Mouse (Mus musculus): ENCODE data around the gene Rnf144b.

Gene Rnf144b

GRCm38 (mm10) chr13:47125595-47125994 is 3.1 kb downstream of the Rnf144b start:
- no peak for DNase-seq

- DNase-seq: no peak
These were observed 6.6 kb downstream of the Rnf144b start for GRCm38 (mm10) chr13:47129090-47129489.

DNA sequence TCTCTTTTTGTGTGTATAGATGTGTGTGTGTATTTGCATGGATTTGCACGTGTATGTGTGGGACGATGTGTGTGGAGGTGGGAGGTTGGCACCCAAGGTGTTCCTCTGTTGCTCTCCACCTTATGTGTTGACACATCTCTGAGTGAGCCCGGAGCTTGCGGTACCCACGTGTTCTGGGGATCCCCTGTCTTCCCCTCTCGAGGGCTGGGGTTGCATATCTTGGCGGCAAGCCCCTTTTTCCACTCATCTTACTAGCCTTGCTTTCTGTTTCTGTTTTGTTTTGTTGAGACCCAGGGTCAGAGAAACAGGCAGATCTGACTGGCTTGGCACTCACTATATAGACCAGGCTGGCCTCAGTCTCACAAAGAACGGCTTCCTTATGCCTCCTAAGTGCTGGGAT is 10.6 kb downstream of the Rnf144b start:
- DNase-seq: no peak

GRCm38 (mm10) chr13:47134836-47135235 is 12.4 kb downstream of the Rnf144b start:
- no peak for DNase-seq

- DNase-seq: no peak
These were observed 13.3 kb downstream of the Rnf144b start for GRCm38 (mm10) chr13:47135741-47136140.

DNA sequence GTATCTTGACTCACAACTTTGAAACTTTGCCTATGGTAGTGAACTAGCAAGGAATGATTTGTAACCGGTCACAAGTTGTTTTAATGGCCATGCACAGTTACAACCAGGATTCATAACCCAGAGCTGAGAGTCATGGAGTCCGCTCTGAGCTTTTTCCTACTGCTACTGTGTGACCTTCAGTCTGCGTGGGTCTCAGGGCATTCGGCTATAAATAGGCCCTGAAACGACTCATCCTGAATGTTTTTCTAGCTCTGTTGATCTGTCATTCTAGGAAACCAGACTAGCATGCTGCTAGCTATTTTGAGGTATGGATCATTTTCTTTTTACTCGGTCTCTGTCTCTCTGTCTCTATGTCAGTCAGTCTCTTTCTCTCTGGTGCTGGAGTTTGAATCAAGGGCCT is 20.3 kb downstream of the Rnf144b start:
- DNase-seq: no peak

DNA sequence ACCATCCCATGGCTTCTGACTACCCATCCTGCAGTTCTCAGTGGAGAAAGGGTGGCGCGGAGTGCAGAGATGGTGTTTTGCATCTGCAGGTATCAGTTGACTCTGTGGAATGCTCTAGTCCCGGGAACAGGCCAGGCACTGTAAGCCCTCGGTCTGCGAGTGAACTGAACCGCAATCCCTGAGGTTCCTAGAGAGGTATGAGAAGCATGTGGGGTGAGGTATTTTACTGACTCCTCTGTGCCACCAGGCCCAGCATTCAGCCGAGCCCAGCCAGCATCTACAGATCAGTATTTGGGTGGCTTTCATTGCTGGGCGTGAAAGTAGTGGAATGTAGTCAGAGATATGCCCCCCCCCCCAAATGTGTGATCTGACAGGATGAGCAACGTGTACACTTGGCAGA is 23.5 kb downstream of the Rnf144b start:
- DNase-seq: no peak

DNA sequence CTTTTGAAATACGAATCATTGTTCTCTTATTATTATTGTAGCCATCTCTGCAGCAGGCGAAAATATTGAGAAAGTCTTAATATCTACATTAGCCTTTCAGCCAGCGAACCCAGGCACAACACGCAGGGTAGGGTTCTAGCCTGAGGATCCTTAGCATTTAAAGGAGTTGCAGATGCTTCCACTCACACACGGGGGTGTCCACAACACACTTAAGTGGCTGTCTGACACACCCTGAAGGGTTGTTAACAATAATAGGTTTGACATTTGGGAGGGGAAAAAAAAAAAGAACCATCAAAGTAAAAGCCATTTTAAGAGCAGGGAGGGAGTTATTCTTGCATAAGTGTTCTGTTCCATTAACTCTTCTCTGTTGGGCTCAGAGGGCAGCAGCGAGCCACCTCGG is 23.9 kb downstream of the Rnf144b start:
- no peak for DNase-seq

GRCm38 (mm10) chr13:47148573-47148972 is 26.1 kb downstream of the Rnf144b start:
- no peak for DNase-seq

- DNase-seq: no peak
These were observed 27.5 kb downstream of the Rnf144b start for GRCm38 (mm10) chr13:47149993-47150392.

DNA sequence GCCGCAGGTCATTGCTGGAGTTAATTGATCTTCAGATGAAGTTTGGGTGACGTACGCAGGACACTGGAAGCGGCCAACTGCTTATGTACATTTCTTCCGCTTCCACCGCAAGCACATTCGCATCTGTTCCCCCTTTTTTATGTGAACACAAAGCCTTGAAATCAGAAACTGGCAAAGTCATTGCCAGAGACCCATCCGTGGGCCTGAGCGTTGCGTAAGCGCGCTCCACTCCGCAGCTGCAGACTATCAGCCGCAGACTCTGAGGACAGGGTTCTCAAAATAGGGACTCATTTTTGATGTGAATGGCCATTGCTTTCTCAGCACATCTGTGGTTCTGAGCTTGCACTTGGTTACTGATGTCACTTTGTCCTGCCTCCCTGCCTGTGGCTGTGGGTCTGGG is 28.6 kb downstream of the Rnf144b start:
- DNase-seq: no peak

- peak; percentile 7 for DNase-seq
These were observed 29.9 kb downstream of the Rnf144b start for GRCm38 (mm10) chr13:47152390-47152789.

GRCm38 (mm10) chr13:47153206-47153605 is 30.8 kb downstream of the Rnf144b start:
- no peak for DNase-seq

DNA sequence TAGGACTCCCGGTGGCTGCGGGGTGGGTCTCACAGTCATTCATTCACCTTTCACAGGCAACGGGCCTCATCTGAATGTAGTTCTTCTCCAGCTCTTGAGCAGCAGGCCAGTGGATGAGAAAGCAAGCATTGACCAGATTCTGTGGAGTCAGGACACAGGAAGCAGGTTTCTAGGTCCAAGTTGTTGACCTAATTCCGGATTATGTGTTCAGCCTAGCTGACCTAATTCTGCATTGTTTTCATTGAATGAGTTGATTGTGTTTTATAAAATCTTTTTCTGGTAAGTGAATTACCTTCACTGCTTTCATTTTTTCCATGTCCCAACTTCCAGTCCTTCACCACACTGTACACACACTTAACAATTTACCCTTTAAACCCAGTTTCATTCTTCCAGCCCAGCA is 32.4 kb downstream of the Rnf144b start:
- no peak for DNase-seq

DNA sequence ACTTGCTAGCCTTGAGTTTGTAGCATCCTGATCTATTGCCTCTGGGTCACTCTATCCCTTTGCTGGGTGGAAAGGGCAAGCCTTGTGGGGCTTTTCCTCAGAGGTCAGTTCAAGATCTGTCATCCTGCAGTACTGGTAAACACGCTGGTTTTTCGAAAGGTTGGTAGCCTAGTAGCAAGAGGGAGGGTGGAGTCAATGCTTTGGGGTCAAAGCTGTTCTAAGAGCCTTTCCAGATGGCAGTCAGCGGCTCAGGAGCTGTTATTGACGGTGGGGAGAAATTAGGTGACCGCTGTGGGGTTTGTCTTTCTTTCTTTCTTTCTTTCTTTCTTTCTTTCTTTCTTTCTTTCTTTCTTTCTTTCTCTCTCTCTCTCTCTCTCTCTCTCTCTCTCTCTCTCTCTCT is 34.4 kb downstream of the Rnf144b start:
- DNase-seq: no peak

DNA sequence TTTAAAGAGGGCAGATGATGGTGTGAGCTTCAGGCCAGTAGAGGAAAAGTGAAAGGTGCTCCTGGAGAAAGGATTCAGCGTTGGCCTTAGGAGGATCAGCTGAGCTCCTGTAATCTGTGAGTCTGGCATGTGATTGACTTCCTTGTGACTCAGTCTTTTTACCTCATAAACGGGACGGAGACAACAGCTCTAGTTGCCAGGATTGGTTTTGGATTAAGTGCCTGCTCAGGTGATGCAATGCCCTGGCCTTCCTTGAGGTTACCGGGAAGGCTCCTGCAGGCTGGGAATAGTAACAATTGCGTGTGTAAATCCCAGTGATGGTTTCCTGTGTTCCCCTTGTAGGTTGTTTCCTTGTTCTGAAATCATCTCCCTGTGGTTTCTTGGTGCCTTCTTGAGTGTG is 39.5 kb downstream of the Rnf144b start:
- DNase-seq: no peak

DNA sequence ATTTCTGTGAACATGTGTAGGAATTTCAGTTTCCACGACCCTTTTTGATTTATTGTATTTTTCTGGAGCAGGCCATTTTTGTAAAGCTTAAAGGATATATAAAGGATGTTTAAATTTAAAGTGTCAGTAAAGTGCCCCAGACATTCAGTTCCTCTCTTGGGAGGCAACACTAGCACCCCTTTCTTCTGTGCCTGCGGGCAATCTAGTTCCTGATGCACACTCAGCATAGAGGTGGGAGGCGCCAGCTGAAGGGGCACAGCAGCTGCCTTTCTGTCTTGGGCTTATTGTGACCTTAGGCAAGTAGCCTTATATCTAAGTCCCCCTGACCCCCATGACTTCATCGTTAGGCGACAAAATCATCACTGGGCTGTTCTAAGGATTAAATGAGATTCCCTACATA is 42.3 kb downstream of the Rnf144b start:
- DNase-seq: no peak

DNA sequence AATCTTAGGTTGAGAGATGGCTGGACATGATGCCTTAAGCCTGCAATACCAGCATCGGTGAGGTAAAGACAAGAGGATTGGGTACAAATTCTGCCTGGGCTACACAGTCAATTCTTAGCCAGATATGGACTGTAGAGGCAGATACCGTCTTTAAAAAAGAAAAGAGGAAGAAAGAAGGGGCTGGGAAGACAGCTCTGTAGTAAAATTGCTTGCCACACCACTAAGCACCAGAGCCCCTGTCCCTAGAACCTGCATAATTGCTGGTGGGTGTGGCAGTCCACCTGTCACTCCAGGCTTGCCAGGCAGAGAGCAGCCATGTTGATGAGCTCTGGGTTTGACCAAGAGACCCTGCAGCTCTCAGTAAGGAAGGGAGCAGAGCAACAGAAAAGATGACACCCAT is 42.8 kb downstream of the Rnf144b start:
- no peak for DNase-seq

GRCm38 (mm10) chr13:47168484-47168883 is 46.0 kb downstream of the Rnf144b start:
- no peak for DNase-seq

DNA sequence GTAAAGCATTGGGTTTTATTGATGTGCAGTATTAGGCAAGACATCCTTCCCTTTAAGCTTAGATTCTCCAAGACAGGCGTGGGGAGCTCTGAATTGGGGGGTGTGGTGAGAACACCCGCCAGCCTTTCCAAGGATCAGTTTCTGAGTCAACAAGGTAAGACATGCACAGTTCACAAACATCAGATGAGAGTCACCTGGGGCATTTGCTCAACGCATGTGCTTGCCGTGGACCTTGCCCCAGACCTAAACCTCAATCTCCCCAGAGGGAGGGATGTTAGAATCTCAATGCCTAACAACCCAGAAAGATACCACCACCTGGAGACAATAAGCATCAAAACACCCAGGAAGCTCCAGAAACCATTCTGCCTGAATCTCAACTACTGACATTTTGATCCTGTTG is 47.6 kb downstream of the Rnf144b start:
- no peak for DNase-seq

DNA sequence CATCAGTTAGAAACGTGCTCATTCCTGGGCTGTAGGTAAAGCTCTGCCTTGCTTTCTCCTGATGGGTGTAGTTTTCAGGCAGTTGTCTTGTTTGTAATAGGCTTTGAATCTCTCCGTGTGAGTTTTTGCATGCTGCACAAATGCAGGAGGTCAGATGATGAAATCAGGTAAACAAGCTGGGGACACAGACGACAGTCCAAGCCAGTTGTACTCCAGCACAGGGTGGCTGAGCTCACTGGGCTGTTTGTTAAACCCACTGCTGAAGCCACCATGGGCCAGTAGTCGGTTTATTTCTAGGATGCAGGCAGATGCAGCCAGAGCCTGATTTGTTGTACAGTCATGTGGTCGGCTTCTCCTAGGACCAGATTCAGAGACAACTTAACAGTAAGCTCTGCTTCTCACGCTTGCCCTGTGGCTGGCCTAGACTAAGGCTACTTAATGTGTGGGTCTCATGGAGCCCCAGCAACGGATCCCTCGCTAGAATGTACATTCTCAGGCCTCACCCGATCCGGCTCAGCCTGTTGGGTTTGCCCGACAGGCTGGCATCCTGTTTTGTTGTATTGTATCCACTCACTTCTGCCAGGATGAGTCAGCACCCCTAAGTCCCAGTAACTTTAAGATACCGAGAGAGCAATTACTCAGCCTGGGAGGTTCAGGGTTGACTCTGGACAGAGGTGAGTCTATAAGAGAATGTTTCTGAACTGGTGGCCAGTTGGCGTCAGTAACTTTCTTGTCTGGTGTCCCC is 48.5 kb downstream of the Rnf144b start:
- DNase-seq: no peak

GRCm38 (mm10) chr13:47172891-47173290 is 50.4 kb downstream of the Rnf144b start:
- no peak for DNase-seq

DNA sequence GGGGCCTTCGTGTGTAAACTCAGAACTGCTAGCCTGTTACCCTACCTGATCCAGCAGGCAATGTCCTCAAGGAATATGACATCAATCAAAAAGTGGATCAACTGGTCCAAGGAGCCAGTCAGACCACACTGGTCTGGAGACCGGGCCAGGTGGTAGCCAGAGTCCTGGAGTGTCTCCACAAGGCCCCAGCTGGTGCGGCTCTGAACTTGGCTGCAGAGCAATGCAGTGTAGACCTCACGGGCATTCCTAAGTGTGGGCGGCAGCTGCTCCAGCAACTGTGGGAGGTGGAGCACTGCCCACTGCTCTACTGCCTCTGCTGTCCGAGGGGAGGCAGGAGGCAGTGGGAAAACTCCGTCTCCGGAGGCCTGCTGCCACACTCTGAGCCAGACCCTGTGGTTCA is 55.7 kb downstream of the Rnf144b start:
- DNase-seq: no peak

GRCm38 (mm10) chr13:47180776-47181175 is 58.3 kb downstream of the Rnf144b start:
- no peak for DNase-seq

DNA sequence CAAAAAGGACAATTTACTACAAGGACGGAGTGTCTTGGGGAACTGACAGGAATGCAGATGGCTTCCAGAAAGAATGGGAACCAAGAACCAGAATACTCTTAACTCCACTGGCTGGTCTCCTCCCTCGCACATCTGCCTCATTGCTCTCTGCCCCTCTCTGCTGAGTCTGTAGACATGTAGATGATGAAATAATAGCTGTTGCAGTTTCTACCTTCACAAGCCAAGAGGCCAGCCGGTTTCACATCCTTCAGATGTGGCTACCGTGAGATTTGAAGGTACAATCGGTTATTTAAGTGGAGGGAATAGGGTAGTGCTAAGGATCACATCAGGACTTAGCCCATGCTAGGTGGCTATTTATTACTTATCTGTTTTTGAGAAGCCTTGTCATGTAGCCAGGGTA is 59.9 kb downstream of the Rnf144b start:
- DNase-seq: no peak
